Mouse (Mus musculus) B cell, adult 62 days (primary cell): ENCODE measurements around the gene Ube2b. TPM values are rescaled to one million over a fixed set of nuclear protein-coding genes. Genes with fewer than 3 reads are reported as not detected.

Experiments
- total RNA-seq: library from RNA; stranded (reverse); gene quantifications from 4 replicates; pipeline ENCODE4 v1.2.4, GENCODE M21; 2023

Gene Ube2b
- total RNA-seq, result 188 to 223 TPM (median 208 TPM) in 4 replicates

GRCm38 (mm10) chr11:52000290-52000962, at the start of gene Ube2b:
Gene Ube2b (minus strand): TSS chr11:52000762.

GRCm38 (mm10) chr11:52003772-52004528, 3.4 kb upstream of the Ube2b start, which contains the start of gene Cdkl3:
Gene Cdkl3 (plus strand): TSS chr11:52004221.

GRCm38 (mm10) chr11:51967443-51968401, 32.8 kb downstream of the Ube2b start, which contains the start of gene Cdkn2aipnl:
Gene Cdkn2aipnl (plus strand): TSS chr11:51967661.

Other genes with a start within 250 kb of the Ube2b start
- 97.5 to 103 TPM (median 101 TPM) in 4 replicates for gene Sec24a, start 237.1 kb downstream of the Ube2b start, total RNA-seq
- gene Sar1b, start 237.1 kb downstream of the Ube2b start, total RNA-seq, result 31.6 to 39.8 TPM (median 35.3 TPM) in 4 replicates
- gene Jade2, start 143.1 kb downstream of the Ube2b start, total RNA-seq, result 73.2 to 75.8 TPM (median 73.8 TPM) in 4 replicates
- gene Cdkn2aipnl, start 33.1 kb downstream of the Ube2b start, total RNA-seq, result 44.7 to 51.8 TPM (median 48.5 TPM) in 4 replicates
- 5.0 to 8.4 TPM (median 6.0 TPM) in 4 replicates for gene Cdkl3, start 3.5 kb upstream of the Ube2b start, total RNA-seq
- gene Ppp2ca, start 97.9 kb upstream of the Ube2b start, total RNA-seq, result 111 to 123 TPM (median 117 TPM) in 4 replicates
- not detected in 4 replicates for gene Olfr1373, start 144.8 kb upstream of the Ube2b start, total RNA-seq
- gene Olfr1371, start 213.2 kb upstream of the Ube2b start, total RNA-seq, result not detected in 4 replicates
- gene Skp1a, start 231.2 kb upstream of the Ube2b start, total RNA-seq, result 128 to 146 TPM (median 146 TPM) in 4 replicates